Mouse (Mus musculus) liver, embryonic 11.5 days (tissue): ENCODE measurements around the gene Aldh3b1. TPM values are rescaled to one million over a fixed set of nuclear protein-coding genes. Genes with fewer than 3 reads are reported as not detected.
"Not testable (repeated sequence)": the region's sequence is repeated elsewhere in the genome, so short reads cannot be mapped to it uniquely, and the experiment has no call there.

ENCODE experiments used
- ATAC-seq: fragments of 200-750 bp; cut with Nextera tagmentation; replicated peaks from 2 replicates; pipeline ENCODE4 v1.8.0; 2017; ENCODE audit warnings: moderate number of reproducible peaks, mild to moderate bottlenecking, moderate TSS enrichment, moderate library complexity; ENCODE audit not compliant: low FRiP score
- DNase-seq: peaks from one replicate; pipeline ENCODE4 v3.0.0-alpha.2; 2017; ENCODE audit warnings: low spot score
- H3K27ac ChIP-seq: fragments of 300-500 bp; sonication (generic); 2 replicates; pipeline ENCODE4 v1.5.1; 2014; ENCODE audit warnings: mild to moderate bottlenecking, low read depth, low read length, control low read depth
- H3K27me3 ChIP-seq: fragments of 300-500 bp; sonication (generic); replicated peaks from 2 replicates; pipeline ENCODE4 v1.6.1; 2014; ENCODE audit warnings: low read length, mixed read lengths; ENCODE audit not compliant: control insufficient read depth, insufficient read depth
- H3K36me3 ChIP-seq: fragments of 300-500 bp; sonication (generic); 2 replicates; pipeline ENCODE4 v1.6.1; 2014; ENCODE audit warnings: mild to moderate bottlenecking, low read length, moderate library complexity, mixed read lengths; ENCODE audit not compliant: control insufficient read depth, insufficient read depth
- H3K4me1 ChIP-seq: fragments of 300-500 bp; sonication (generic); replicated peaks from 2 replicates; pipeline ENCODE4 v1.6.1; 2014; ENCODE audit warnings: low read length, mixed read lengths; ENCODE audit not compliant: control insufficient read depth, insufficient read depth
- H3K4me2 ChIP-seq: fragments of 300-500 bp; sonication (generic); 2 replicates; pipeline ENCODE4 v1.6.1; 2014; ENCODE audit warnings: mild to moderate bottlenecking, control low read depth, moderate library complexity
- H3K4me3 ChIP-seq: fragments of 300-500 bp; sonication (generic); 2 replicates; pipeline ENCODE4 v1.5.1; 2014; ENCODE audit warnings: low read depth, low read length, control low read depth
- H3K9ac ChIP-seq: fragments of 300-500 bp; sonication (generic); 2 replicates; pipeline ENCODE4 v1.6.1; 2014; ENCODE audit warnings: low read depth, low read length, control low read depth
- H3K9me3 ChIP-seq: fragments of 300-500 bp; sonication (generic); 2 replicates; pipeline ENCODE4 v1.6.1; 2016; ENCODE audit warnings: low read length, inconsistent platforms, mixed read lengths; ENCODE audit not compliant: control insufficient read depth
- WGBS: fragments of 180-500 bp; shearing (Covaris S2); extraction: QIAGEN DNeasy Blood & Tissue Kit; methylation state at CpG from one replicate; pipeline ENCODE4 v1.1.7; 2014; 5-methylcytosine and 5-hydroxymethylcytosine counted together
- polyA plus RNA-seq: library from polyadenylated mRNA; unstranded; fragments of >200 nt; fragmentation: Nextera tagmentation; extraction: Ambion mirVana; gene quantifications from 2 replicates; pipeline ENCODE4 v1.2.1, GENCODE M21; 2014

The Aldh3b1 gene
- 1.7 TPM in 2 replicates for polyA plus RNA-seq

DNA sequence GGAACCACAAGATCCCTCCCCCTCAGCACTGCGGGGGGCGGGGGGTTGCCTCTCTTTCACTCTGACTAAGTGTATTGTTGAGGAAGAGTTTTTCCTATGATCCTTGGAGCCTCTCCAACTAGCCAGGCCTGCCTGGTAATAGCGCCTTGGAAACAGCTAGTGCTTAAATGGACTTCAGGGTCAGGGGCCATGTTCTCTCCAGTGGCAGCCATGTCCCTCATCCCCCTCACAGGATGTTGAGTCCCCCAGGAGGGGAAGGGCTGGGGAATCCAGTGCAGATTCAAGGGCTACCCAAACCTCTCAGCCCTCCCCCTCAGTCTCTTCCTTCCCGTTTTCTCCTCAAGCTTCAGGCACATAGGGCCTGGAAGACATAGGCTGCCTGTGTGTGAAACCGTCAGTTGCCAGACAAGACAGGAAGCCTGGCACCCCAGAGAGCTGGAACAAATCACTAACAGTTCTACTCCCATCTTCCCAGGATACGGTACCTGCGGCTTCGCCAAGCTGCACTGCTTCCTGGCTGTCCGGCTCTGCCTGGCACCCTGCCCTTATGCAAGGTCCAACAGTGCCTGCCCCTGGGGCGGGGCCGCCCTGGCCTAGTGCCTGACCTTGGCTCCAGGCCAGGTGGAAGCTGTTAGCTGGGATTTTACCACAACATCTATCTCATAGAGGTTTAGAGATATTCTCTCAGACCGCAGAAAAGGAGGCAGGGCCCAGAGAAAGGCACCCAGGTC lies at the start of gene Aldh3b1:
TSS of gene Aldh3b1 (minus strand) at position 598 of the 731 bp plus-strand sequence.
- no peak; the same call in 1 of the 2 replicates for ATAC-seq
- Histone ChIP-seq H3K36me3 (no peaks in the 10 kb centered on the region), H3K27me3 (no peaks in the 10 kb centered on the region), H3K4me3 (no peak within 1 kb of the TSS), H3K9ac (no peak within 1 kb of the TSS), H3K27ac (peak within 1 kb of the TSS; percentile 64), H3K4me2 (0 out of 2 replicates have a peak within 1 kb of the TSS, but pooled peaks have one; percentile 6), H3K4me1 (peaks cover 12% of the 10 kb centered on the region), H3K9me3 (no peaks in the 10 kb centered on the region)
- no peak for DNase-seq
- 40% methylated on average over 12 of the region's 12 CpGs for WGBS

DNA sequence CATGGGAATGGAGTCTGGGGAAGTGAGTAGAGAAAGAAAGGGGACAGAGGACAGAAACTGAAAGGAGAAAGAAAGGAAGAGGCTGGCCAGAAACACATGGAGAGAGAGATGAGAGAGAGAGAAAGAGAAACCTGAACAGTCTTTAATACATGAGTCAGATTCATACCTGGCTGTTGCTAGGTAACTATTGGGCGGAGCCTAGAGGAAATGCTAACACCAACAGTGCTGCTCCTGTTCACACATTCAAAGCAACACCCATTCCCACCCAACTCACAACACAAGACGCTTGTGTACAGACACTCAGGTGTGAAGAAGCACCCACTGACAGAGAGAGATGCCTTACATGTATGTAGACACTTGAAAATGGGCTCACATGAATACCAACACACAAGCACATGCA lies 46.3 kb upstream of the Aldh3b1 start:
- H3K4me1 ChIP-seq = peaks cover 7% of the 10 kb centered on the region
- no peaks in the 10 kb centered on the region for H3K36me3 ChIP-seq
- WGBS = 79% methylated on average over 2 of the region's 2 CpGs
- no peak overlapping the region for H3K4me3 ChIP-seq
- DNase-seq (no peak), ATAC-seq (no peak)
- no peak overlapping the region for H3K4me2 ChIP-seq
- no peak overlapping the region for H3K9ac ChIP-seq
- H3K27ac ChIP-seq = no peak overlapping the region
- H3K9me3 ChIP-seq = no peaks in the 10 kb centered on the region
- no peaks in the 10 kb centered on the region for H3K27me3 ChIP-seq

DNA sequence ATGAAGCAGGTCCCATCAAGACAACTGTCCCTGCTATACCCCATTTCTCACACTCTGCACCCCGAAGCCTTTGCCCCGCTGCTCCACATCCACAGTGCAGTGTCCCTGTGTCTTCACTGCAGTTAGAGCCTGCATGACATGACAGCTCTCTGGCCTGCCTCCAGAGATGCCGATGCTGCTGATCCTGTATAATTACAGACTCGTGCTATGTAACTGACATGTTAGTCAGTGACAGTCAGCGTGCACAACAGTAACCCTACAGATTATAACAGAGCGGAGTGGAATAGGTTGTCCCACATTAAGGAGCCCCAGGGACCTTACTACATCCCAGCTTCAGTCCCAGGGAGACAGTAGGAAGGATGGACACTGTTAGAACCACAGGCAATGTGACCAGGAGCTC lies 45.0 kb upstream of the Aldh3b1 start:
- H3K27me3 ChIP-seq, H3K4me1 ChIP-seq, ATAC-seq, H3K4me3 ChIP-seq, H3K9me3 ChIP-seq, DNase-seq, H3K9ac ChIP-seq, H3K27ac ChIP-seq, H3K4me2 ChIP-seq, H3K36me3 ChIP-seq: not testable (repeated sequence)
- 83% methylated on average over 6 of the region's 6 CpGs for WGBS

DNA sequence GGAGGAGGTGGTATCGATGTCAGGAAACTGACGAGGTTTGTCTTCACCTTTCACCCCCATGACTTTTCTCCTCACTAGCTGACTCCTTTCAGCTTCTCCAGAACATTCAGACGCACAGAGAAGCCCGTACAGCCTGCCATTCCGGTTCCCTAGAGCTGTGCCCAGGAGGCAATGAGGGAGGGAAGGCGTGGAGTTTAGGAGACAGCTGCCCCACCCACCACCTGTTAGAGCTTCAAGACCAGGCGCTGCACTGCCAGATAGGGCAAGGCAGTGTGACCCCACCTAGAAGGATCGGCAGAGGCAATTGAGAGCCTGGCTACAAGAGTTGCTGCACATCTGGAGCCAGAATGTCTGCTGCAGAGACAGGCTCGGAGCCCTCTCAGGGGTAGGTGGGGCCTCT lies 42.6 kb upstream of the Aldh3b1 start, which contains the start of gene Aldh3b2:
TSS of gene Aldh3b2 (plus strand) at position 100 of the 400 bp plus-strand sequence.
- ATAC-seq = peak; percentile 86
- Histone ChIP-seq H3K4me1 (peaks cover 8% of the 10 kb centered on the region), H3K9ac (no peak within 1 kb of the TSS), H3K27ac (no peak within 1 kb of the TSS), H3K36me3 (no peaks in the 10 kb centered on the region), H3K4me2 (no peak within 1 kb of the TSS), H3K27me3 (no peaks in the 10 kb centered on the region), H3K4me3 (no peak within 1 kb of the TSS), H3K9me3 (no peaks in the 10 kb centered on the region)
- WGBS = 36% methylated on average over 9 of the region's 9 CpGs
- no peak for DNase-seq

DNA sequence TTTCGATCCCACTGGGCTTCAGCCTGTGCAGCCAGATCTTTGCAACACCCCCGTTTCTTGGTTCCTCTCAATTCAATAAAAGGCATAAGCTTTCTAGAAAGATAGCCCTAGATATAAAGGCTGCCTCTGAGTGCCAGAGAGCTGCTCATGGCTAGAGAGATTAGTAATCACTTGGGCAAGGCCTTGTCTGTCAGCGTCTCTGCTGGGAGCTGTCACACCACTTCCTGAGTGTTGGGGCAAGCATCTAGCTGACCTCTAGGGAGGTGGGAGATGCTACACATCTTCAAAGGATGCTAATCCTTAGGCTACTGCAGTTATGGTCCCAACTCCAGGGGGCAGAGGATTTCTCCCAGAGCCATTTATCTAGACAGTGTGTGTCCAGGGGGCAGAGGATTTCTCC lies 37.6 kb upstream of the Aldh3b1 start:
- H3K9ac ChIP-seq = no peak overlapping the region
- H3K4me2 ChIP-seq = no peak overlapping the region
- H3K36me3 ChIP-seq = no peaks in the 10 kb centered on the region
- H3K4me1 ChIP-seq = peaks cover 4% of the 10 kb centered on the region
- H3K27ac ChIP-seq = no peak overlapping the region
- ATAC-seq = peak; percentile 34; the same call in 1 of the 2 replicates
- WGBS = 40% methylated on average over 3 of the region's 3 CpGs
- DNase-seq = no peak
- H3K27me3 ChIP-seq = no peaks in the 10 kb centered on the region
- no peaks in the 10 kb centered on the region for H3K9me3 ChIP-seq
- H3K4me3 ChIP-seq = no peak overlapping the region

DNA sequence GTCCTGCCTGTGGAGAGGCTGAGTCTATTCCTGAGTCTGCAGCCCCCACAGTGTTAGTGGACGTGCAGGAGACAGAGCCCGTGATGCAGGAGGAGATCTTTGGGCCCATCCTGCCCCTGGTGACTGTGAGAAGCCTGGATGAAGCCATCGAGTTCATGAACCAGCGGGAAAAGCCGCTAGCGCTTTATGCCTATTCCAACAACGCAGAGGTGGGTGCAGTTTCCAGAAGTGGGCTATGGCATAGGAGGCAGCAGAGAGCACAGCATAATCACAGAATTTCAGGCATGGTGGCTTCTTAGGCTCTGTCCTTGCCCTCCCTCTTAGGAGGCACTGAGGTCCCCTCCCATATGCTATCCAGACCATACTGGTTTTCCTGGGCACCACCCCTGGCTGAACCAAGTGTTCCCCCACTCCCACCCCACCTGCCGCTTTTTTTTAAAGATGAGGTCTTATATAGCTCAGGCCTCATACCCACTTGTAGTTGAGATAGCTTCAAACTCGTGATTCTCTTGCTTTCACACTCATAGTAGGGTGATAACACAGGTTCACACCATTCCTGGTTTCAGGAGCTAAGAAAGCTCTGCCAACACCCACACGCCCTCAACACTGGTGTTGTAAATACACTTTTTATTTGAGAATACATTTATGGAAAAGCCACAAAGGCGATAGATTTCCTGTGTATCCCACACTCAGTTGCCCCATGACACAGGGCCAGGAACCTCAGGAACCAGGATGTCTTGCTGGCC lies 36.9 kb upstream of the Aldh3b1 start:
- ATAC-seq = no peak

DNA sequence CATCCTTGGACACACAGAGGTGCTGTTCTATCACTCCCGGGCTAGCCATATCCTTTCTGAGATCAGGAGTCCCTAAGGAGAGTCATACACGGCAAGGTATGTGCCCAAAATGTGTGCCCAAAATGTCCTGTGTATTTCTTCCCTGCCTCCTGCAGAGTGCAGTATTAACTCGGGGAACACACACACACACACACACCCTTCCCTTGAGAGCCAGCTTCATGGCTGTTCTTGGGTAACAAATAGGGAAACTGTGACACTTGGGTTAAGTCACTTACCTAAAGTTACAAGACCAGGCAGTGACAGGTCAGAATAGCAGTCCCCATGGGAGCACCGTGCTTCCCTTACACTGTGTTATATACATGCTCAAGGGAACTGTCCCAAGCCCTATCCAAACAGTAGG lies 34.4 kb upstream of the Aldh3b1 start:
- Histone ChIP-seq H3K27me3 (no peaks in the 10 kb centered on the region), H3K4me2 (no peak overlapping the region), H3K4me1 (peaks cover 3% of the 10 kb centered on the region), H3K9ac (no peak overlapping the region), H3K9me3 (no peaks in the 10 kb centered on the region), H3K36me3 (no peaks in the 10 kb centered on the region), H3K4me3 (no peak overlapping the region), H3K27ac (no peak overlapping the region)
- 65% methylated on average over 4 of the region's 4 CpGs for WGBS
- DNase-seq (no peak), ATAC-seq (no peak)

More for the DNA sequence above, 36.9 kb upstream of the Aldh3b1 start:
- WGBS = 67% methylated on average over 11 of the region's 11 CpGs
- no peak for DNase-seq
- Histone ChIP-seq H3K27ac (no peak overlapping the region), H3K4me2 (no peak overlapping the region), H3K4me3 (no peak overlapping the region), H3K36me3 (no peaks in the 10 kb centered on the region), H3K27me3 (no peaks in the 10 kb centered on the region), H3K9ac (no peak overlapping the region), H3K9me3 (no peaks in the 10 kb centered on the region), H3K4me1 (peaks cover 3% of the 10 kb centered on the region)

DNA sequence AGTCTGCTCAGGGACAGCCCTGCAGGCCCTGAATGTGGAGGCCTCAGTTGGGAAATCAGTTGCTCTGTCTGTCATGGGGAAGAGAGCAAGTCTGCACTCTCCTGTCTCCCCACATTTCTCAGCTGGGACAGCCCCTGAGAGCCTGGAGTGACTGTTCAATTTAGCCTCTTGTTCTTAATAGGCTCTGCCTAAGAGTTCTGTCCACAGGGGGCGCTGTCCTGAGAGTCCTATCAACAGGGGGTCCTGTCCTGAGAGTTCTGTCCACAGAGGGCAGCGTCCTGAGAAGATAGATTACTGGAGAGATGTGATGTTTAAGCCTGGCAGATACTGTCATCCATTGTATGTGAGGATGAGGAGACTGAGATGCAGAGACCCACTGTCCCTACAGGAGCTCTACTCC lies 32.9 kb upstream of the Aldh3b1 start:
- no peak for DNase-seq
- Histone ChIP-seq H3K27ac (no peak overlapping the region), H3K36me3 (no peaks in the 10 kb centered on the region), H3K9ac (no peak overlapping the region), H3K4me1 (peaks cover 3% of the 10 kb centered on the region), H3K4me3 (no peak overlapping the region), H3K27me3 (no peaks in the 10 kb centered on the region), H3K4me2 (no peak overlapping the region), H3K9me3 (no peaks in the 10 kb centered on the region)
- 18% methylated on average over 2 of the region's 2 CpGs for WGBS
- no peak for ATAC-seq
